Mouse (Mus musculus) lung, embryonic 16.5 days (tissue): ENCODE data around the gene Mex3a. TPM values are rescaled to one million over a fixed set of nuclear protein-coding genes. Genes with fewer than 3 reads are reported as not detected.

Experiments used
- ATAC-seq: fragments of 200-750 bp; cut with Nextera tagmentation; 2 replicates; pipeline ENCODE4 v1.8.0; 2017; ENCODE audit warnings: low read depth, mild to moderate bottlenecking, moderate library complexity
- H3K27ac ChIP-seq: fragments of 300-500 bp; sonication (generic); 2 replicates; pipeline ENCODE4 v1.5.1; 2014; ENCODE audit warnings: mild to moderate bottlenecking, control low read depth, low read length
- H3K27me3 ChIP-seq: fragments of 300-500 bp; sonication (generic); 2 replicates; pipeline ENCODE4 v1.6.1; 2014; ENCODE audit warnings: low read depth, low read length, mixed read lengths; ENCODE audit not compliant: control insufficient read depth, insufficient read depth
- H3K36me3 ChIP-seq: fragments of 300-500 bp; sonication (generic); 2 replicates; pipeline ENCODE4 v1.6.1; 2014; ENCODE audit warnings: low read length; ENCODE audit not compliant: control insufficient read depth, insufficient read depth
- H3K4me1 ChIP-seq: fragments of 300-500 bp; sonication (generic); replicated peaks from 2 replicates; pipeline ENCODE4 v1.6.1; 2014; ENCODE audit warnings: low read length, mixed read lengths; ENCODE audit not compliant: control insufficient read depth, insufficient read depth
- H3K4me2 ChIP-seq: fragments of 300-500 bp; sonication (generic); 2 replicates; pipeline ENCODE4 v1.6.1; 2014; ENCODE audit warnings: low read depth, low read length, control low read depth
- H3K4me3 ChIP-seq: fragments of 300-500 bp; sonication (generic); 2 replicates; pipeline ENCODE4 v1.5.1; 2014; ENCODE audit warnings: mild to moderate bottlenecking, low read length, control low read depth
- H3K9ac ChIP-seq: fragments of 300-500 bp; sonication (generic); 2 replicates; pipeline ENCODE4 v1.6.1; 2014; ENCODE audit warnings: low read length, control low read depth
- H3K9me3 ChIP-seq: fragments of 300-500 bp; sonication (generic); 2 replicates; pipeline ENCODE4 v1.6.1; 2016; ENCODE audit warnings: low read length; ENCODE audit not compliant: control insufficient read depth
- WGBS: fragments of 180-500 bp; shearing (Covaris S2); extraction: QIAGEN DNeasy Blood & Tissue Kit; methylation state at CpG from one replicate; pipeline ENCODE4 v1.1.7; 2014; 5-methylcytosine and 5-hydroxymethylcytosine counted together
- polyA plus RNA-seq: library from polyadenylated mRNA; unstranded; fragments of >200 nt; fragmentation: Nextera tagmentation; extraction: Ambion mirVana; gene quantifications from 2 replicates; pipeline ENCODE4 v1.2.1, GENCODE M21; 2015

The Mex3a gene
- polyA plus RNA-seq, 1 experiment from 2014 or later: 13.5 TPM

DNA sequence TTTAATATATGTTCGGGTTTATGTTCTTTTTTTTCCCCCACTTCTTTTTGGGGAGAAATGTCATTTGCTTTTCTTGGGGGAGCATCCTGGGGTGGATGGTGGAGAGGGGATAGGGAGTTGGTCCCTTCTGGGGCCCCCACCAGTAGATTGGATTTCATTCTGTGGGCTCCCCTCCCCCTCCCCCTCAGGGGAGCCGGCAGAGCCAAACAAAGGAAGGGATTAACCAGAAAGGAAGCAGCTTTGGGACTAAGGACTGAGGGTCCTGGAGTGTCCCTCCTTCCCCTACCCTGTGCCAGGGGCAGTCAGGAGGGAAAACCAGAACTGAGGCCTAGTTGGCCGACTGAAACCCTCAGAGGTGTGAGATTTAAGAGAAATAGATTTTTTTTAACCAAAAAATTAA lies 7.2 kb downstream of the Mex3a start:
- no peak for ATAC-seq
- H3K27me3 ChIP-seq: no peaks in the 10 kb centered on the region
- no peak overlapping the region for H3K4me3 ChIP-seq
- WGBS: 28% methylated on average over 3 of the region's 3 CpGs
- peaks cover 37% of the 10 kb centered on the region for H3K4me1 ChIP-seq
- no peak overlapping the region for H3K9ac ChIP-seq
- no peaks in the 10 kb centered on the region for H3K9me3 ChIP-seq
- peaks cover 17% of the 10 kb centered on the region for H3K36me3 ChIP-seq
- no peak overlapping the region for H3K4me2 ChIP-seq
- H3K27ac ChIP-seq: no peak overlapping the region

- H3K9me3 ChIP-seq: no peaks in the 10 kb centered on the region
- no peak overlapping the region for H3K27ac ChIP-seq
- ATAC-seq: no peak
- H3K27me3 ChIP-seq: no peaks in the 10 kb centered on the region
- peaks cover 30% of the 10 kb centered on the region for H3K4me1 ChIP-seq
- H3K36me3 ChIP-seq: peaks cover 17% of the 10 kb centered on the region
- H3K9ac ChIP-seq: no peak overlapping the region; the same call in 1 of the 2 replicates
- no peak overlapping the region for H3K4me3 ChIP-seq
- WGBS: 60% methylated on average over 5 of the region's 5 CpGs
- H3K4me2 ChIP-seq: no peak overlapping the region
Observed at GRCm38 (mm10) chr3:88540085-88540484, 7.9 kb downstream of the Mex3a start.

DNA sequence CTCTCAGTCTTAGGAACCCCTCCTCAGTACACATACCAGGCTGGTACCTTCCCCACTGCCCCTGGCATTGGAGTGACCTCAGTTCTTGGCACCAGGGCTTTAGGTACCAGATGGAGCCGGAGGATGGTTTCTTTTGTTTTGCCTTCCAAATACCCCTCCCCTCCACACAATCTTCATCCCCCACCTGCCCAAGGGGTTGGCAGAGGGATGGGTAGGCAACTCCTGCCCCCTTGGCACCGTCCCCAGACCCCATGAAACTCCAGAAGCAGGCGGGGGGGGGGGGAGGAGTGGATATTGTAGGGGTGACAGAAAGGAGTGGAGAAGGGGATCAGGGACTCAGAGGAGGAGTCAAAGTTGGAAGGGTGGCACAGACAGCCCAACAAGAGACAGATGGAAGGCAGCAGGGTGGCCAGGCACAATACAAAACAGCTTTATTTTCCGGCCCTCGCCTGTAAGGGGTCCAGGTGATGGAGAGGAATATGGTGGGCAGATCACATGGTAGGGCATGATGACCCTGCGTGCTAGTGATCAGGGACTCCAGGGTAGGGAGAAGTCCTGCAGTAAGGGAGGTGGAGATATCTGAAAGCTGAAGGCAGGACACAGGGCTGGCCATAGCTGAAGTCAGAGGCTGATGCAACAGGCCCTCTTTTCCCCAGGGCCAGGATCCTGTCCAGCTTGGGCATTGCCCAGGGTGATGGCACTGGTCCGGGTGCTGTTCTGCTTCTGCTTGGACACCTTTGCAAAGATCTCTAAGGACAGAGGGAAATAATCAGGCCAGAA lies 9.6 kb downstream of the Mex3a start:
- peaks cover 12% of the 10 kb centered on the region for H3K36me3 ChIP-seq
- H3K9ac ChIP-seq: no peak overlapping the region
- H3K27ac ChIP-seq: no peak overlapping the region
- H3K27me3 ChIP-seq: no peaks in the 10 kb centered on the region
- H3K9me3 ChIP-seq: no peaks in the 10 kb centered on the region
- peaks cover 12% of the 10 kb centered on the region for H3K4me1 ChIP-seq
- WGBS: 65% methylated on average over 6 of the region's 7 CpGs
- no peak overlapping the region for H3K4me3 ChIP-seq
- H3K4me2 ChIP-seq: no peak overlapping the region
- no peak for ATAC-seq

DNA sequence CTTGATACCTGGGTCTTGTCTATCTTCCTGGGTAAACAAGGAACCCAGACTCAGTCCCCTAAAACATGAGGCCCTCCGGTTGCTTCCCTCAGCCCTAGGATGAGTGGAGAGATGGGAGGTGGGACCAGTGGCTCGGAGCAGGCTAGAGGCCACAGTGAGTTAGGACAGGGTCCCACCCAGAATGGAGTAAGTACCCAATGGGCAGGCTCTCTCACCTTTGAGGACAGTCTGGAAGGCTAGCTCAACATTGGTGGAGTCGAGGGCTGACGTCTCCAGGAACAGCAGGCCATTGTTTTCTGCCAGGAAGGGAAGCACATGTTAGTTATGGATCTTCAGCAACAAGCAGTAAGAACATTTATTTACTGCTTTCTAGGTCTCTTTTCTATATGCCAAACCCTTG lies 10.3 kb downstream of the Mex3a start:
- no peaks in the 10 kb centered on the region for H3K9me3 ChIP-seq
- no peak overlapping the region for H3K27ac ChIP-seq
- H3K9ac ChIP-seq: no peak overlapping the region
- no peak overlapping the region for H3K4me3 ChIP-seq
- no peak overlapping the region for H3K4me2 ChIP-seq
- peaks cover 6% of the 10 kb centered on the region for H3K4me1 ChIP-seq
- no peak for ATAC-seq
- 41% methylated on average over 4 of the region's 4 CpGs for WGBS
- no peaks in the 10 kb centered on the region for H3K27me3 ChIP-seq
- peaks cover 9% of the 10 kb centered on the region for H3K36me3 ChIP-seq

- no peak overlapping the region for H3K27ac ChIP-seq
- peaks cover 9% of the 10 kb centered on the region; the same call in 1 of the 2 replicates for H3K36me3 ChIP-seq
- peaks cover 6% of the 10 kb centered on the region for H3K4me1 ChIP-seq
- H3K9ac ChIP-seq: no peak overlapping the region
- no peak for ATAC-seq
- H3K4me3 ChIP-seq: no peak overlapping the region
- 79% methylated on average over 8 of the region's 8 CpGs for WGBS
- no peaks in the 10 kb centered on the region for H3K9me3 ChIP-seq
- H3K27me3 ChIP-seq: no peaks in the 10 kb centered on the region
- H3K4me2 ChIP-seq: no peak overlapping the region
Observed at GRCm38 (mm10) chr3:88543174-88543573, 11.0 kb downstream of the Mex3a start.

DNA sequence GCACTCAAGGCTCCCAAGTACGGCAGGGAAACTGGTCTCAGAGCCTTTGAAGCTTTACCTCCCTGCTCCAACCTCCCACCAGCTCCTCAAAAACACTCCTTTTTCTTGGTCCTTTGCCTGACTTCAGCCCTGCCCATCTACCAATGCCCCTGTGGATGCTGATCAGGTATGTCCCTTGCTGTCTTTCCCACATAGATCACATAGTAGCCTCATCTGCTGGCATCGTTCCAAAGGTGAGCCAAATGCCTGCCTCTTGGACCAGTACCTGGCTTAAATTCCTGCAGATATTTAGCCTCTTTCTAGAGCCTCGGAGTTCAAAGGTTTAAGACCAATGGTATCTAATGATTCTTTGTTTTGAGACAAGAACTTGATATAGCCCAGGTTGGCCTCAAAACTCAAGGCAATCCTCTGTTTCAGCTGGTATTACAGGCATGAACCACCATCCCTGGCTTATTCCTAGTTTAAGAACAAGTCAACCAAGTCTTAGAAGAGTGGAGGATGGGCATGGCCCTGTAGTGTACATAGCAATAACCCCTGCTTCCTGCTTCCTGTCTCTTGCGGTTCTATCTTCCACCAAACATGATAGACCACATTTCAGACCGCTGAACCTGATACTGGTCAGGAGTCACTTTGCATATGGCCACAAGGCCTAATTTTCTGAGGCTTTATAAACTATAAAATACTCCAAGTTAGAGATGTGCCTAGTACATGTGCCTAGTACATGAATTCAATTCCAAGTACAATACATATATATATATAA lies 11.6 kb downstream of the Mex3a start:
- peaks cover 4% of the 10 kb centered on the region; the same call in 1 of the 2 replicates for H3K36me3 ChIP-seq
- WGBS: 56% methylated on average over 5 of the region's 5 CpGs
- H3K9me3 ChIP-seq: no peaks in the 10 kb centered on the region
- H3K27ac ChIP-seq: no peak overlapping the region
- peaks cover 6% of the 10 kb centered on the region for H3K4me1 ChIP-seq
- H3K27me3 ChIP-seq: no peaks in the 10 kb centered on the region
- no peak overlapping the region for H3K9ac ChIP-seq
- no peak overlapping the region for H3K4me3 ChIP-seq
- no peak for ATAC-seq
- H3K4me2 ChIP-seq: no peak overlapping the region

GRCm38 (mm10) chr3:88544514-88544913 lies 12.3 kb downstream of the Mex3a start:
- Histone ChIP-seq H3K27me3 (no peaks in the 10 kb centered on the region), H3K36me3 (peaks cover 4% of the 10 kb centered on the region; the same call in 1 of the 2 replicates), H3K4me3 (no peak overlapping the region), H3K9ac (no peak overlapping the region), H3K4me1 (peaks cover 6% of the 10 kb centered on the region), H3K27ac (no peak overlapping the region), H3K4me2 (no peak overlapping the region), H3K9me3 (no peaks in the 10 kb centered on the region)
- ATAC-seq: no peak
- WGBS: 34% methylated on average over 5 of the region's 5 CpGs

DNA sequence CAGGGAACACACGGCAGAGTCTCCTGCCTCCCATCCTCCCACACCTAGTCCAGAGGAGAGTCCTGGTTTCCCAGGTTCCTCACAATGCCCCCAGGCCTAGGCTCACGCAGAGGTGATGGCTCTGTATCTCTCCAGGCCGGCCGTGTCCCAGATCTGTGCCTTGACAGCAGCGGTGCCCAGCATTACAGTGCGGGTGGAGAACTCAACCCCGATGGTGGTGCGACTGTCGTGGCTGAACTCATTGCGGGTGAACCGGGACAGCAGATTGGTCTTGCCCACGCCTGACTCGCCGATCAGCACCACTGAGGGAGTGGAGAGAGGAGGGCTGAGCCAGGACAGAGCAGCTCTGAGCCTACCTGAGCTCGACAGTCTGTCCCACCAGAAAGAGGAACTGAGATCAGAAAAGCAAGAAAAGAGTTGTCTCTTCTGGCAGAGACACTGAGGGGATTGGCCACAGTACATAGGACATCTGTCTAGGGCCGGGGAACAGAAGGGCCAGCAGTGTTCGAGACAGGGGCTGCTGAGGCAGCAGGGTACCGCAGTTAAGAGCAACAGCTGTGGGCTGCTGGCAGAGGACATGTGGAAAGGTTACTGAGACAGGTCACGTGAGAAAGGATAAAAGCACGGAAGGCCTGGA lies 12.9 kb downstream of the Mex3a start:
- Histone ChIP-seq H3K27me3 (no peaks in the 10 kb centered on the region), H3K9ac (no peak overlapping the region), H3K4me2 (no peak overlapping the region), H3K27ac (no peak overlapping the region), H3K36me3 (peaks cover 3% of the 10 kb centered on the region; the same call in 1 of the 2 replicates), H3K9me3 (no peaks in the 10 kb centered on the region), H3K4me1 (peaks cover 5% of the 10 kb centered on the region), H3K4me3 (no peak overlapping the region)
- 57% methylated on average over 20 of the region's 20 CpGs for WGBS
- ATAC-seq: no peak
